Mouse (Mus musculus): ENCODE results near the gene Nfat5. TPM values are rescaled to one million over a fixed set of nuclear protein-coding genes. Genes with fewer than 3 reads are reported as not detected.

The Nfat5 gene
- polyA plus RNA-seq, 1 experiment from 2014 or later = 4.8 TPM

DNA sequence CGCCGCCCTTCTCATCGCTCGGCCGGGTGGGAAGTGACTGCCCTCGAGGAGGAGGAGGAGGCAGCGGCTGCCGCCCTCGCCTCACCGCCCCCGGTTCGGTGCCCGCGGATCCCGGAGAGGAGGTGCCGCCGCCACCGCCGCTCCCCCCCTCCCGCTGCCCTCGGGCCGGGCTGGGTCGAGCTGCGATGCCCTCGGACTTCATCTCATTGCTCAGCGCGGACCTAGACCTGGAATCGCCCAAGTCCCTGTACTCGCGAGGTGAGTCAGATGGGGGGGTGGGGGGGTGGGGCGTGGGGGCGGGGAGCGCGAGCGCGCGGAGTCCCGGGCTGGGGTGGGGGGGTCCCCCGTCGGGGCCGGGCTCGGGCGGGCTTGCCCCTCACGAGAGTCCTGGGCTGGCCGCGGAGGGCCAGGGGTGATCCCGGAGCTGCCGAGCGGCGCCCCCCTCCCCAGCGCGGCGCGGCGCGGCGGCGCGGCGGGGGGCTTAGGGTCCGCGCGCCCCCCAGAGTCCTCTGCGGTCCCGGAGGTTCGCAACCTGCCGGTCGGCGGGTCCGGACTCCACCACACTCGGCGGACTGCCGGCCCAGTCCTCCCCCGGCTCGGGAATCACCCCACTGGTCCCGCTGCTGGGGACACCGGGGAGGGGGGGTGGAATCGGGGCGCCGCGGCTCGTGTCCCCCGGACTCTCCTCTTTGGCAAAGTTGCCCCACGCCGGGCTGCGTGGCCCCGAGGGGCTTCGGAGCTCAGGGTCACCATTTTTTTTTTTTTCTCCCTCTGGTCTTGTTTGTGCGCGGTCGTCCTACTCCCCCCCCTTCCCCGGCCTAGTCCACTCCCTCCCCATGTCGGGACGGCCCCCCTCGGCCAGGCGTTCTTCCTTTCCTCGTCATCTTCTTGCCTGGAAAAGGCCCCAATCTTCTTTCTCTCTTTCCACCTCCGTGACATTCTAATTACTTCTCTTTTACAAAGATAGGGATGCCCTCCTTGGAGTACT lies 665 bp downstream of the Nfat5 start:
- DNase-seq (ENCODE audit: low spot score) (peak; percentile 78), ATAC-seq (ENCODE audit: low FRiP score, low TSS enrichment) (peak; percentile 67)
- Histone ChIP-seq H3K4me1 (replicated peaks; ENCODE audit: control insufficient read depth, insufficient read depth) (no peaks in the 10 kb centered on the region), H3K4me2 (replicated peaks; ENCODE audit: low read depth) (peak overlapping the region; percentile 64), H3K9ac (ENCODE audit: low read length) (peak overlapping the region; percentile 99), H3K27me3 (ENCODE audit: control insufficient read depth, insufficient read depth, low read length) (no peaks in the 10 kb centered on the region), H3K27ac (replicated peaks) (peak overlapping the region; percentile 99), H3K9me3 (ENCODE audit: control insufficient read depth, low read length) (no peaks in the 10 kb centered on the region), H3K4me3 (ENCODE audit: low read depth, low read length) (peak overlapping the region; percentile 98), H3K36me3 (ENCODE audit: control insufficient read depth, insufficient read depth, low read length) (no peaks in the 10 kb centered on the region)
- TF ChIP-seq EP300 (optimal IDR thresholded peaks at IDR 0.05) (no peak), CTCF (IDR thresholded peaks at IDR 0.05; ENCODE audit: low read depth) (no peak)
- WGBS = under 1% methylated on average over 50 of the region's 98 CpGs

DNA sequence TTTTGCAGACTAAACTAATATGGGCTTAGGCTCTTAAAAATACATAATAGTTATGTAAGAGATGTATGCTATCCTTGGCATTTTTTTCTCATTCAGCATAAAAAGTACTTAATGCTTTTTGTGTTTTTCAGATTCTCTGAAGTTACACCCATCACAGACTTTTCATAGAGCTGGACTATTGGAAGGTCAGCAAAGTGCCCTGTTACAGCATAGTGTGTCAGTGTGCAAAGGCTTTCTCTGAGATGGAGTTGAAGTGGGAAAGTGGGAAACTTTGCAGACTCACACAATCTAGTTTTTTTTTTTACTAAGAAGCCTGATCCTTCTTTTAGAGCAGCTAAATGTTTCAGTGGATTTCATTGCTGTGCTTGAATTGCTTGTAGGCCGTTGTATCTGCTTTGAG lies 2.2 kb downstream of the Nfat5 start:
- no peak for ATAC-seq (ENCODE audit: low FRiP score, low TSS enrichment)
- no peak overlapping the region for H3K4me2 ChIP-seq (replicated peaks; ENCODE audit: low read depth)
- TF ChIP-seq CTCF (IDR thresholded peaks at IDR 0.05; ENCODE audit: low read depth) (no peak), EP300 (optimal IDR thresholded peaks at IDR 0.05) (no peak)
- no peaks in the 10 kb centered on the region for H3K36me3 ChIP-seq (ENCODE audit: control insufficient read depth, insufficient read depth, low read length)
- H3K27me3 ChIP-seq (ENCODE audit: control insufficient read depth, insufficient read depth, low read length) = no peaks in the 10 kb centered on the region
- H3K4me3 ChIP-seq (ENCODE audit: low read depth, low read length) = no peak overlapping the region
- no peak overlapping the region for H3K9ac ChIP-seq (ENCODE audit: low read length)
- no peak overlapping the region for H3K27ac ChIP-seq (replicated peaks)
- WGBS = 82% methylated on average over 1 of the region's 1 CpGs
- H3K4me1 ChIP-seq (replicated peaks; ENCODE audit: control insufficient read depth, insufficient read depth) = no peaks in the 10 kb centered on the region
- H3K9me3 ChIP-seq (ENCODE audit: control insufficient read depth, low read length) = no peaks in the 10 kb centered on the region
- no peak for DNase-seq (ENCODE audit: low spot score)

DNA sequence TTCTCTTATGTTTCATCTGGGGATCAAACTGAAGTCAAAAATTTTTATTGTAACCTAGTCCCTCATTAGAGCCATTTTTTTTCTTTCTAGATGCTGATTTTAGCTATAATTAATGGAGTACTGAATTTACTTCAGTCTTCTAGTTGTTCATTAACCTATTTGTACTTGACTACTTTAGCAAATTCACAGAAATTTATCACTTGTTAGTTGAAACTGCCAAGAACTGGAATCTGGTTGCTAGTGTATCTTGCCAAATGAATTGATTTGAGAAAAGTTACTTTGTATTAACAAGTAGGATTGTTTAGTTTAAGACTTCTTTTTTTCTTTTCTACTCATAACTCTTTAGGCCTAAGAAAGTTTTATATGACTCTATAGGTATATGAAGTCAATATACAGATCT lies 18.6 kb downstream of the Nfat5 start:
- Histone ChIP-seq H3K4me2 (replicated peaks; ENCODE audit: low read depth) (no peak overlapping the region), H3K36me3 (ENCODE audit: control insufficient read depth, insufficient read depth, low read length) (no peaks in the 10 kb centered on the region), H3K9ac (ENCODE audit: low read length) (no peak overlapping the region), H3K4me1 (replicated peaks; ENCODE audit: control insufficient read depth, insufficient read depth) (no peaks in the 10 kb centered on the region), H3K4me3 (ENCODE audit: low read depth, low read length) (no peak overlapping the region), H3K27me3 (ENCODE audit: control insufficient read depth, insufficient read depth, low read length) (no peaks in the 10 kb centered on the region), H3K27ac (replicated peaks) (no peak overlapping the region), H3K9me3 (ENCODE audit: control insufficient read depth, low read length) (no peaks in the 10 kb centered on the region)
- ATAC-seq (ENCODE audit: low FRiP score, low TSS enrichment) = no peak
- DNase-seq (ENCODE audit: low spot score) = no peak
- no peak for TF ChIP-seq CTCF (IDR thresholded peaks at IDR 0.05; ENCODE audit: low read depth)

- Histone ChIP-seq H3K4me2 (replicated peaks; ENCODE audit: low read depth) (no peak overlapping the region), H3K4me1 (replicated peaks; ENCODE audit: control insufficient read depth, insufficient read depth) (no peaks in the 10 kb centered on the region), H3K9me3 (ENCODE audit: control insufficient read depth, low read length) (no peaks in the 10 kb centered on the region), H3K27me3 (ENCODE audit: control insufficient read depth, insufficient read depth, low read length) (no peaks in the 10 kb centered on the region), H3K9ac (ENCODE audit: low read length) (no peak overlapping the region), H3K36me3 (ENCODE audit: control insufficient read depth, insufficient read depth, low read length) (no peaks in the 10 kb centered on the region), H3K4me3 (ENCODE audit: low read depth, low read length) (no peak overlapping the region), H3K27ac (replicated peaks) (no peak overlapping the region)
- no peak for TF ChIP-seq EP300 (optimal IDR thresholded peaks at IDR 0.05)
- TF ChIP-seq CTCF (IDR thresholded peaks at IDR 0.05; ENCODE audit: low read depth) = peak; percentile 99
- 0% methylated on average over 1 of the region's 1 CpGs for whole genome bisulfite sequencing
- DNase-seq (ENCODE audit: low spot score) (peak; percentile 76), ATAC-seq (ENCODE audit: low FRiP score, low TSS enrichment) (0 out of 2 replicates have a peak, but pooled peaks have one; percentile 56)
These were observed 30.9 kb downstream of the Nfat5 start for GRCm38 (mm10) chr8:107324142-107324541.

- DNase-seq (ENCODE audit: low spot score) = peak; percentile 19
- Histone ChIP-seq H3K4me3 (ENCODE audit: low read depth, low read length) (no peak overlapping the region), H3K4me2 (replicated peaks; ENCODE audit: low read depth) (no peak overlapping the region), H3K27ac (replicated peaks) (no peak overlapping the region), H3K27me3 (ENCODE audit: control insufficient read depth, insufficient read depth, low read length) (no peaks in the 10 kb centered on the region), H3K9me3 (ENCODE audit: control insufficient read depth, low read length) (no peaks in the 10 kb centered on the region), H3K9ac (ENCODE audit: low read length) (no peak overlapping the region), H3K4me1 (replicated peaks; ENCODE audit: control insufficient read depth, insufficient read depth) (no peaks in the 10 kb centered on the region), H3K36me3 (ENCODE audit: control insufficient read depth, insufficient read depth, low read length) (no peaks in the 10 kb centered on the region)
- no peak for ATAC-seq (ENCODE audit: low FRiP score, low TSS enrichment)
- 56% methylated on average over 1 of the region's 1 CpGs for WGBS
- no peak for TF ChIP-seq EP300 (optimal IDR thresholded peaks at IDR 0.05)
- TF ChIP-seq CTCF (IDR thresholded peaks at IDR 0.05; ENCODE audit: low read depth) = peak; percentile 61
These were observed 36.3 kb downstream of the Nfat5 start for GRCm38 (mm10) chr8:107329595-107329994.

DNA sequence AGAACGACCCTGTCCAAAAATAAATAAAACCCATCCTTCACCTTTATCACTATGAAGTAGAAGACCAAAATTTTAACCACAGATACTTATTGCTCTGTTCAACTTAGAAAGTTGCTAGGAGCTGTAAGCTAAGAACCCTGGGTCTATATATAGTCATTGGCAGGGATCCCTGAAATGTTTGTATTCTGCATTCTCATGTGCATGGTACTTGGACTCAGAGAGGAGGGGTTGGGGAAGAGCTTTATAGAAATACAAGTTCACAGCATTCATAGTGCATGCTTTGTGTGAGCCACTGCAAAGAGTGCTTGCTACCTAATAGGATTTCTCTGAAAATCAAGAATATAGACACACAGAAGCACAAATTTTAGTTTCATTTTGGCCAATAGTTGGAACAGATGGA lies 43.2 kb downstream of the Nfat5 start:
- 74% methylated on average over 1 of the region's 1 CpGs for WGBS

More for the DNA sequence above, 43.2 kb downstream of the Nfat5 start:
- Histone ChIP-seq H3K9ac (ENCODE audit: low read length) (no peak overlapping the region), H3K36me3 (ENCODE audit: control insufficient read depth, insufficient read depth, low read length) (peaks cover 2% of the 10 kb centered on the region; the same call in 1 of the 2 replicates), H3K9me3 (ENCODE audit: control insufficient read depth, low read length) (no peaks in the 10 kb centered on the region), H3K4me1 (replicated peaks; ENCODE audit: control insufficient read depth, insufficient read depth) (no peaks in the 10 kb centered on the region), H3K4me3 (ENCODE audit: low read depth, low read length) (no peak overlapping the region), H3K27me3 (ENCODE audit: control insufficient read depth, insufficient read depth, low read length) (no peaks in the 10 kb centered on the region), H3K4me2 (replicated peaks; ENCODE audit: low read depth) (no peak overlapping the region), H3K27ac (replicated peaks) (no peak overlapping the region)
- no peak for ATAC-seq (ENCODE audit: low FRiP score, low TSS enrichment)
- DNase-seq (ENCODE audit: low spot score) = no peak
- TF ChIP-seq EP300 (optimal IDR thresholded peaks at IDR 0.05) (no peak), CTCF (IDR thresholded peaks at IDR 0.05; ENCODE audit: low read depth) (no peak)

Measured in stomach, postnatal 0 days (tissue).